Mouse (Mus musculus) liver, embryonic 13.5 days (tissue): ENCODE measurements around the gene Zdhhc23. TPM values are rescaled to one million over a fixed set of nuclear protein-coding genes. Genes with fewer than 3 reads are reported as not detected.

Source experiments
- microRNA-seq: library from miRNA; unstranded; fragments of <30 nt; microRNA quantifications from one replicate; pipeline ENCODE4, GENCODE M21; 2016
- polyA plus RNA-seq: library from polyadenylated mRNA; unstranded; fragments of >200 nt; fragmentation: Nextera tagmentation; extraction: Ambion mirVana; gene quantifications from 2 replicates; pipeline ENCODE4 v1.2.1, GENCODE M21; 2015

Gene Zdhhc23
- polyA plus RNA-seq, 1 experiment from 2014 or later = 0.27 TPM

Small RNAs within 50 kb of the gene (microRNA-seq; reads per million reads assigned to microRNA genes)
- not detected for gene Mir3470b

Other genes with a start within 250 kb of the Zdhhc23 start
- not detected in 2 replicates for gene Drd3, start 225.8 kb downstream of the Zdhhc23 start, polyA plus RNA-seq
- gene Ccdc191, start 90.0 kb downstream of the Zdhhc23 start, polyA plus RNA-seq = 3.8 and 5.5 TPM in 2 replicates
- 9.1 and 10.8 TPM in 2 replicates for gene Qtrt2, start 53.0 kb downstream of the Zdhhc23 start, polyA plus RNA-seq
- 2.7 and 3.8 TPM in 2 replicates for gene Gramd1c, start 83.6 kb upstream of the Zdhhc23 start, polyA plus RNA-seq
- gene Atp6v1a, start 159.9 kb upstream of the Zdhhc23 start, polyA plus RNA-seq = 24.1 and 30.0 TPM in 2 replicates
- 98.5 and 121 TPM in 2 replicates for gene Naa50, start 160.0 kb upstream of the Zdhhc23 start, polyA plus RNA-seq
- gene Usf3, start 193.5 kb upstream of the Zdhhc23 start, polyA plus RNA-seq = 1.7 and 1.9 TPM in 2 replicates